Mouse (Mus musculus) intestine, embryonic 15.5 days (tissue): ENCODE data around the gene Wdr83os. TPM values are rescaled to one million over a fixed set of nuclear protein-coding genes. Genes with fewer than 3 reads are reported as not detected.
"Not testable (repeated sequence)": the region's sequence is repeated elsewhere in the genome, so short reads cannot be mapped to it uniquely, and the experiment has no call there.

ENCODE experiments used
- ATAC-seq: fragments of 200-750 bp; cut with Nextera tagmentation; 2 replicates; pipeline ENCODE4 v1.8.0; 2017; ENCODE audit warnings: moderate TSS enrichment, moderate library complexity
- H3K27ac ChIP-seq: fragments of 300-500 bp; sonication (generic); 2 replicates; pipeline ENCODE4 v1.5.1; 2015; ENCODE audit warnings: mild to moderate bottlenecking, inconsistent platforms
- H3K27me3 ChIP-seq: fragments of 300-500 bp; sonication (generic); replicated peaks from 2 replicates; pipeline ENCODE4 v1.6.1; 2015; ENCODE audit warnings: inconsistent platforms
- H3K36me3 ChIP-seq: fragments of 300-500 bp; sonication (generic); 2 replicates; pipeline ENCODE4 v1.6.1; 2015; ENCODE audit warnings: inconsistent platforms
- H3K4me1 ChIP-seq: fragments of 300-500 bp; sonication (generic); replicated peaks from 2 replicates; pipeline ENCODE4 v1.6.1; 2015; ENCODE audit warnings: inconsistent platforms
- H3K4me2 ChIP-seq: fragments of 300-500 bp; sonication (generic); replicated peaks from 2 replicates; pipeline ENCODE4 v1.6.1; 2015; ENCODE audit warnings: mild to moderate bottlenecking, inconsistent platforms
- H3K4me3 ChIP-seq: fragments of 300-500 bp; sonication (generic); replicated peaks from 2 replicates; pipeline ENCODE4 v1.5.1; 2015; ENCODE audit warnings: inconsistent platforms
- H3K9ac ChIP-seq: fragments of 300-500 bp; sonication (generic); 2 replicates; pipeline ENCODE4 v1.6.1; 2015; ENCODE audit warnings: inconsistent platforms
- H3K9me3 ChIP-seq: fragments of 300-500 bp; sonication (generic); 2 replicates; pipeline ENCODE4 v1.6.1; 2016; ENCODE audit warnings: inconsistent platforms
- WGBS: fragments of 180-500 bp; shearing (Covaris S2); methylation state at CpG from one replicate; pipeline ENCODE4 v1.1.7; 2015; 5-methylcytosine and 5-hydroxymethylcytosine counted together
- polyA plus RNA-seq: library from polyadenylated mRNA; unstranded; fragments of >200 nt; fragmentation: Nextera tagmentation; extraction: Ambion mirVana; gene quantifications from 2 replicates; pipeline ENCODE4 v1.2.1, GENCODE M21; 2015

Gene Wdr83os
- polyA plus RNA-seq, 1 experiment from 2014 or later: 133 TPM

DNA sequence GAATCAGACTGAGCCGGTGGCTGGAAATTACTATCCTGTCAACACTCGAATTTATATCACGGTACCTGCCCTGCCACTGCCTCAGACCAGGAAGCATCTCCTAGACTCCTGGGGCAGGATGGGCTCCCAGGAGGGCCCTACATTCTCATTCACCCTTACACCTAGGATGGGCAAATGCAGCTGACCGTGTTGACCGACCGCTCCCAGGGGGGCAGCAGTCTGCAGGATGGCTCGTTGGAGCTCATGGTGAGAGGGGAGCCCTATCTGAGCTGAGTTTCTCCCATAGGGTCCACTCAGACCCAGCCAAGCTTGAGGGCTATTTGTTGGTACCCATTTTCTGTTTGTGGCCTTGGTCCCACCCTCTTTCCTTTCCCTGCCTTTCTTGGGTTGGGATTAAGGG, 15.0 kb downstream of the Wdr83os start:
- no peaks in the 10 kb centered on the region for H3K9me3 ChIP-seq
- H3K4me1 ChIP-seq: no peaks in the 10 kb centered on the region
- no peak for ATAC-seq
- no peak overlapping the region for H3K27ac ChIP-seq
- H3K36me3 ChIP-seq: peaks cover 22% of the 10 kb centered on the region
- WGBS: 90% methylated on average over 7 of the region's 7 CpGs
- no peaks in the 10 kb centered on the region for H3K27me3 ChIP-seq
- H3K9ac ChIP-seq: no peak overlapping the region
- H3K4me3 ChIP-seq: no peak overlapping the region
- no peak overlapping the region for H3K4me2 ChIP-seq

DNA sequence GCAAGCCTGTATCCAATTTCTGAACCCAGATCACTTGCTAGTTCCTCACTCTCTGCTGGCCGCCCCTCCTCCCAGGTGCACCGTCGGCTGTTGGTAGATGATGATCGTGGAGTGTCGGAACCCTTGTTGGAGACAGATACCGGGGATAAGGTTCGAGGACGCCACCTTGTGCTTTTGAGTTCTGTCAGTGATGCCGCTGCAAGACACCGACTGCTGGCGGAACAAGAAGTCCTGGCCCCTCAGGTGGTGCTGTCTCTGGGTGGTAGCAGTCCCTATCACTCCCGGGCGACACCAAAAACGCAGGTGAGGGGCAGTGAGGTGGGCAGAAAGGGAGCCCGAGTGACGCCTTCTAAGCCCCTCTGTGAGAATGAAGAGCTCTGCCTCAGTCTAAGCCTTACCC, 15.7 kb downstream of the Wdr83os start:
- Histone ChIP-seq H3K27ac (no peak overlapping the region), H3K4me1 (no peaks in the 10 kb centered on the region), H3K9ac (no peak overlapping the region), H3K36me3 (peaks cover 22% of the 10 kb centered on the region), H3K4me2 (no peak overlapping the region), H3K4me3 (no peak overlapping the region), H3K9me3 (no peaks in the 10 kb centered on the region), H3K27me3 (no peaks in the 10 kb centered on the region)
- no peak for ATAC-seq
- WGBS: 89% methylated on average over 16 of the region's 16 CpGs

- Histone ChIP-seq H3K9me3 (no peaks in the 10 kb centered on the region), H3K27ac (no peak overlapping the region), H3K36me3 (peaks cover 22% of the 10 kb centered on the region), H3K4me1 (no peaks in the 10 kb centered on the region), H3K4me2 (no peak overlapping the region), H3K4me3 (no peak overlapping the region), H3K9ac (no peak overlapping the region), H3K27me3 (no peaks in the 10 kb centered on the region)
- 85% methylated on average over 4 of the region's 4 CpGs for WGBS
- no peak for ATAC-seq
These were observed 16.3 kb downstream of the Wdr83os start for GRCm38 (mm10) chr8:85096850-85097249.

DNA sequence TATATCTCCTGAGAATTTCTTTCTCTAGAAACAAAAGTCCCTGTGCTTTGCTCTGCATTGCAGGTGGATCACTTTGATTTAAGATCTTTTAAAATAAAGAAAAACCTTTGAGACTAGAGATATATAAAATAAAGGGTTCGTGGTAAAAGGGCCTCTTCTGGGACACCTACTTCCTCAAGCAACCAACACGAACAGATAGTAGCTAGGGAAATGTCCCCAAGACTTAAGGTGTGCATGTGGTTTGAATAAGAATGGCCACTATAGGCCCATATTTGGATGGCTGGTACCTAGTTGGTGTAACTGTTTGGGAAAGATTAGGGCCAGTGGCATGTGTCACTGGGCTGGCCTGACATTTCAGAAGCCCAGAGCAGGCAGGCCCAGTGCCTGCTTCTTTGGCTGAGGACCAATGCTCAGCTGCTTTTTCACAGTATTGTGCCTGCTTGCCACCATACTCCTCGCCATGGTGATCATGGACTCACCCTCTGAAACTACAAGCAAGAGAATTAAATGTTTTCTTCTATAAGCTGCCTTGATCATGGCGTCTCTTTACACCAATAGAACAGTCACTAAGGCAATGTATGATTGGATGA, 19.6 kb downstream of the Wdr83os start:
- Histone ChIP-seq H3K9ac (no peak overlapping the region), H3K4me3 (no peak overlapping the region), H3K4me2 (no peak overlapping the region), H3K27ac (no peak overlapping the region), H3K4me1 (no peaks in the 10 kb centered on the region), H3K36me3 (peaks cover 19% of the 10 kb centered on the region), H3K9me3 (no peaks in the 10 kb centered on the region), H3K27me3 (no peaks in the 10 kb centered on the region)
- no peak for ATAC-seq
- WGBS: 85% methylated on average over 4 of the region's 4 CpGs

DNA sequence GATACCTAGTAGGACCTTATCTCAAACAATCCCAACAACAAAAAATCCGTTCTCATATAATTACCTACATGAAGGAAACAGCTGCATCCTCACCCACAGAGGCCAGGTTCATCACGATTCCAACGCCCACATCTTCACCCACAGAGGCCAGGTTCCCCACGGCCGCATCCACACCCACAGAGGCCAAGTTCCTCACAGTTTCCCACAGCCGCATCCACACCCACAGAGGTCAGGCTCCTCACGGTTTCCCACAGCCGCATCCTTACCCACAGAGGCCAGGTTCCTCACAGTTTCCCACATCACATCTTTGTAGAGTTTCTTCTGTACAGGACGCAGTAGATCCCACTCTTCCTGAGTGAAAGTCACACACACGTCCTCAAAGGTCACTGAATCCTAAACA, 32.7 kb downstream of the Wdr83os start:
- ATAC-seq: no peak
- no peak overlapping the region for H3K27ac ChIP-seq

DNA sequence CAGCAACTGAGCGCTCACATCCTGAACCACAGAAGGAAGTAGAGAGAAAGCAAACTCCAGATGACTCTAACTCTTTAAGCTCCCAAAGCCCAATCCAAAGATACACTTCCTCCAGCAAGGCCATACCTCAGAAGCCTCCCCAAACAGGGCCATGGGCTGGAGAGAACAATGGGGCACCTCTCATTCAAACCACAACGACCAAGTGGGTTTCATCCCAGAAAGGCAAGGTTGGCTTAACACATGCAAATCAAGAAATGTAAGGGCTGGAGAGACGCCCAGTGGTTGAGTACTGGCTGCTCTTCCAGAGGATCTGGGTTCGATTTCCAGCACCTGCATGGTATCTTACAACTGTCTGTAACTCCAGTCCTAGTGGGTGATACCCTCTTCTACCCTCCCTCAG, 35.0 kb downstream of the Wdr83os start:
- Histone ChIP-seq H3K4me3 (no peak overlapping the region), H3K4me2 (no peak overlapping the region), H3K36me3 (peaks cover 9% of the 10 kb centered on the region), H3K27ac (no peak overlapping the region), H3K4me1 (no peaks in the 10 kb centered on the region), H3K27me3 (no peaks in the 10 kb centered on the region), H3K9ac (no peak overlapping the region), H3K9me3 (no peaks in the 10 kb centered on the region)
- ATAC-seq: no peak
- WGBS: 84% methylated on average over 4 of the region's 4 CpGs

More for the DNA sequence above, 32.7 kb downstream of the Wdr83os start:
- H3K9me3 ChIP-seq: no peaks in the 10 kb centered on the region
- H3K27me3 ChIP-seq: no peaks in the 10 kb centered on the region
- no peak overlapping the region for H3K4me3 ChIP-seq
- H3K9ac ChIP-seq: no peak overlapping the region
- no peak overlapping the region for H3K4me2 ChIP-seq
- H3K36me3 ChIP-seq: peaks cover 21% of the 10 kb centered on the region
- WGBS: 92% methylated on average over 10 of the region's 10 CpGs
- no peaks in the 10 kb centered on the region for H3K4me1 ChIP-seq

GRCm38 (mm10) chr8:85116984-85117383, 36.4 kb downstream of the Wdr83os start:
- no peaks in the 10 kb centered on the region for H3K4me1 ChIP-seq
- no peaks in the 10 kb centered on the region for H3K27me3 ChIP-seq
- H3K9me3 ChIP-seq: no peaks in the 10 kb centered on the region
- no peak overlapping the region for H3K9ac ChIP-seq
- H3K4me3 ChIP-seq: no peak overlapping the region
- no peak overlapping the region for H3K27ac ChIP-seq
- H3K4me2 ChIP-seq: no peak overlapping the region
- no peaks in the 10 kb centered on the region for H3K36me3 ChIP-seq
- no peak for ATAC-seq
- 51% methylated on average over 7 of the region's 7 CpGs for WGBS

GRCm38 (mm10) chr8:85119052-85119981, 38.8 kb downstream of the Wdr83os start:
- ATAC-seq: peak; percentile 97
- 5% methylated on average over 37 of the region's 37 CpGs for WGBS
- no peaks in the 10 kb centered on the region for H3K4me1 ChIP-seq
- H3K9ac ChIP-seq: peak overlapping the region; percentile 76
- H3K9me3 ChIP-seq: no peaks in the 10 kb centered on the region
- H3K36me3 ChIP-seq: no peaks in the 10 kb centered on the region
- peak overlapping the region; percentile 67 for H3K4me3 ChIP-seq
- peak overlapping the region; percentile 86 for H3K4me2 ChIP-seq
- H3K27me3 ChIP-seq: no peaks in the 10 kb centered on the region
- peak overlapping the region; percentile 79 for H3K27ac ChIP-seq

DNA sequence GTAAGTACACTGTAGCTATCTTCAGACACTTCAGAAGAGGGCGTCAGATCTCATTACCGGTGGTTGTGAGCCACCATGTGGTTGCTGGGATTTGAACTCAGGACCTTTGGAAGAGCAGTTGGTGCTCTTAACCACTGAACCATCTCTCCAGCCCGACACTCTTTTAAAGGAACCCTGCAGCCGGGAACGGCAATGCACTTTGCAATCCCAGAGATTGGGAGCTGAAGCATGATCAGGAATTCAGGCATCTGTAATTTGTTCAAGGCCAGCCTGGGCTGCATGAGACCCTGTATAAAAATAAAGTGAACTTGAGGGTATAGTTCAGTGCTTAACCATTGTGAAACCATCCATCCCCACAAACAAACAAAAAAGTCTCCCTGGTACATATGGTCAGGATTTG, 39.7 kb downstream of the Wdr83os start:
- not testable (repeated sequence) for H3K4me1 ChIP-seq, ATAC-seq
- WGBS: 79% methylated on average over 5 of the region's 5 CpGs

DNA sequence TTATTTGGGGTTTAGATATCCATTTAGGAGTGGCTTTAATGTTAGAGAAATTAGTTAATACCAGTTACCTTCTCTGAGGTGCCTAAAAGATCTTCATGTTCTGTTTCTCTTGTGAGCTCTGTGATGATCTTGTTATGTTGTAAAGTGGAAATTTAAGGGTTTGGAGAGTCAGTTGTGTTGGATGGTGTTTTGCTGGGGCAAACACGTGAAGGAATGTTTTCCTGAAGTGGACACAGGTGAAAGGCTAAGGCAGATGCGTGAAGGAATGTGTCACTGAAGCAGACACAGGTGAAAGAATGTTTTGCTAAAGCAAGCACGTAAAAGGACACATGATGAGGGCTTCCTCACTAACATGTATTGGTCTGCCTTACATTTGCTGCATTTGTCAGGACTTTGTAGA, 42.5 kb downstream of the Wdr83os start, which contains the start of gene Zfp791:
Zfp791 (minus strand) TSS at position 101 of the 400 bp plus-strand sequence.
- Histone ChIP-seq H3K27me3 (no peaks in the 10 kb centered on the region), H3K36me3 (no peaks in the 10 kb centered on the region), H3K4me1 (no peaks in the 10 kb centered on the region), H3K4me3 (no peak within 1 kb of the TSS), H3K9ac (no peak within 1 kb of the TSS), H3K4me2 (no peak within 1 kb of the TSS), H3K9me3 (no peaks in the 10 kb centered on the region), H3K27ac (no peak within 1 kb of the TSS)
- WGBS: 78% methylated on average over 3 of the region's 3 CpGs
- ATAC-seq: no peak

More for the DNA sequence above, 39.7 kb downstream of the Wdr83os start:
- not testable (repeated sequence) for H3K4me2 ChIP-seq, H3K4me3 ChIP-seq, H3K9ac ChIP-seq, H3K27ac ChIP-seq, H3K9me3 ChIP-seq, H3K36me3 ChIP-seq, H3K27me3 ChIP-seq

GRCm38 (mm10) chr8:85123691-85124090, 43.2 kb downstream of the Wdr83os start:
- H3K4me2 ChIP-seq: no peak overlapping the region
- no peaks in the 10 kb centered on the region for H3K36me3 ChIP-seq
- ATAC-seq: no peak
- H3K27ac ChIP-seq: no peak overlapping the region
- H3K9me3 ChIP-seq: no peaks in the 10 kb centered on the region
- no peaks in the 10 kb centered on the region for H3K27me3 ChIP-seq
- H3K4me3 ChIP-seq: no peak overlapping the region
- WGBS: 87% methylated on average over 8 of the region's 8 CpGs
- no peaks in the 10 kb centered on the region for H3K4me1 ChIP-seq
- H3K9ac ChIP-seq: no peak overlapping the region
